Mouse (Mus musculus) liver, postnatal 0 days (tissue): ENCODE data around the gene Spaca7.

Experiments used
- CTCF ChIP-seq: sonication (generic); IDR thresholded peaks from 2 replicates; pipeline ENCODE4 v1.5.1; 2016; ENCODE audit warnings: antibody characterized with exemption, low read depth
- EP300 ChIP-seq: IDR thresholded peaks from 2 replicates; pipeline ENCODE4 v1.6.1; 2016; ENCODE audit warnings: antibody characterized with exemption, low read depth, mild to moderate bottlenecking

- TF ChIP-seq EP300 (no peak), CTCF (no peak)
These were observed 40.4 kb downstream of the Spaca7 start for GRCm38 (mm10) chr8:12613201-12613600.
